Mouse (Mus musculus): ENCODE measurements around the gene Vmn1r196.
"Not testable (repeated sequence)": the region's sequence is repeated elsewhere in the genome, so short reads cannot be mapped to it uniquely, and the experiment has no call there.

The Vmn1r196 gene

DNA sequence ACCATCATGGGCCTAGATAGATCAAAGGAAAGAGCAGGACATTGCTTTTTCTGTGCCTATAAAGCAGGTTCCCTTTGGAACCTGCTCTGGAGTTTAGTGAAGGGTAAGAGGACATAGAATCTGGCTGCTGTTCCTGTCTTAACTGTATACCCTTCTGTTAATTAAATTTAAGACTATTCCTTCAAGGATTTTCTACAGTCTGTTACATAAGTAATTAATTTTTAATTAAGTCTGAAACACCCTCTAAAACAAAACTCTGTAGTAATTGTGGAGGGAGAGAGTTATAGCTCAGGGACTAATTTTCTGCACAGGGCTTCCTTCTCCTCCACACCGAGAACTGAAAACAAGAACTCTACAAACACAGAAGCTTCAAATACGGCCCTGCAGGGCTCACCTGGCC, at the start of gene Vmn1r196:
Gene Vmn1r196 (plus strand): TSS at position 301 of the 400 bp plus-strand sequence.
- DNase-seq (ENCODE audit: low spot score in 2 of 2): no peak

DNA sequence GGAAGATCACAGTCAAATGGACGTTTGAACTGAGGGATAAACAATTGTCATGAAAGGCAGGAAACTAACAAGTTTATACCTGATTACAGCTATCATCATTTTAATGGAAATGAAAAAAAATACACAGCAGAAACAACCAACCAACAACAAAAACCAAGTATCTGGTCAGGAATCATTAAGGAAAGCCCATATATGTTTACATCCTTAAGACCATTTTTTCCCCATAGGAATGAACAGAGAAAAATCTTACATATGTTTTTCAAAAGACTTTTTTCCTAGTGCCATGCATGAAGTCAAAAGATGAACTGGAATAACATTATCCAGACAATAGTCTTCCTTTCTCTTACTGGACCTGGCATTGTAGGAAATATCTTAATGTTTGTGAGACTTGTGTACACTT, 45.8 kb upstream of the Vmn1r196 start, which contains the start of gene Vmn1r194:
Gene Vmn1r194 (plus strand): TSS at position 301 of the 400 bp plus-strand sequence.
- no peak for DNase-seq (ENCODE audit: low spot score in 2 of 2)

DNA sequence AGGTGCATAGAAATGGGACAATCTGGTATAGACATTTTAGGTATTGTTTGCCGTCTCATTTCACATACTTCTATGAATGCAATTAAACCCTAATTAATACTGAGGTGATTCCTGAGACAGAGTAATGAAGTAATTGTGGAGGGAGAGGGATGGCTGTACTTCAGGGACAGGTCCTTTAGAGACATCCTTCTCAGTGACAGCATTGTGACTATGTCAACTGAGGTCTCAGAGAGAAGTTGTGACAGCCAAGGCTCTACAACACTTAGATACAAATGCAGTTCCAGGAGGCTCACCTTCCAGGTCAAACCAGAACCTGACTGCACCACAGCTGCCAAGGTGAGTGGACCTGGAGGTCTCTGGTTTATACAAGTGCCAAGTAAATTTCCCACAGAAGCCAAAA, 19.5 kb upstream of the Vmn1r196 start, which contains the start of gene Vmn1r195:
Gene Vmn1r195 (plus strand): TSS at position 301 of the 400 bp plus-strand sequence.
- DNase-seq (ENCODE audit: low spot score in 2 of 2): not testable (repeated sequence)

GRCm38 (mm10) chr13:22271721-22272120, 18.0 kb upstream of the Vmn1r196 start:
- DNase-seq (ENCODE audit: low spot score in 2 of 2): no peak

DNA sequence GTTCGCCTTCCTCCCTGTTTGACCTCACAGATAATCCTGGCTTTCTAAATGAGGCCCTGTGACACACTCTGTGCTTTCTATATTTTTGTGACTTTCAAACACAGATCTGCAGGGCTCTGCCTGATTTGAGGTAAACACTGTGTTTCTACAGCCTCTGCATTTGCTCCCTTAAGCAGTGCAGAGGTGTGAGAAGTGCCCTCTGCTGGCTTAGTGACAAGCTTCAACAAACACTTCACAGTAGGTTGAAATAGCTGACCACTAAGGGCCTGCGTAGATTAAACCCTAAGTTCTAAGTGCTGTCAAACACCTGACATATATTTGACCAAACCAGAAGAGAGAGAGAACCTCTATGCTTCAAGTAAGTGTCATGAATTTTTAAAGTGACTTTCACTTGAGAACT, 5.1 kb upstream of the Vmn1r196 start:
- DNase-seq (ENCODE audit: low spot score in 2 of 2): no peak

DNA sequence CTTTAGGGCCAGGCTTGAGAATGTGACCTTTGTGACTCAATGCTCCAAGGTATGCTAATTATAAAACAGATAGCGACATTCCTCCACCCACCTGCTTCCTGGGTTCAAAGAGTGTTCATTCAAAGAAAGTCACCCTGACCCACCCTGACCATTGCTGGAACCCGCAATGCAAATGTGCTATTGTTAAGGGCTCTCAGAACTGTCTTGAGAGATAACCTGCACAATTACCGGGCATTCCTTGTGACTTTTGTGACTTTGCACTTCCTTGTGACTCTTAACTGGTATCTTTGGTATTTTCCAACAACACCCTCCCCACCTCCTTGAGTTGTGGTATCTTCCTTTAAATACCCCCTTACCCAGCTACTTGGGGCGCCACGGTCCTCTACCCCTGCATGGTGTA, 18.4 kb downstream of the Vmn1r196 start:
- not testable (repeated sequence) for DNase-seq (ENCODE audit: low spot score in 2 of 2)

- no peak for DNase-seq (ENCODE audit: low spot score in 2 of 2)
Measured at GRCm38 (mm10) chr13:22315361-22315760, 25.6 kb downstream of the Vmn1r196 start.

DNA sequence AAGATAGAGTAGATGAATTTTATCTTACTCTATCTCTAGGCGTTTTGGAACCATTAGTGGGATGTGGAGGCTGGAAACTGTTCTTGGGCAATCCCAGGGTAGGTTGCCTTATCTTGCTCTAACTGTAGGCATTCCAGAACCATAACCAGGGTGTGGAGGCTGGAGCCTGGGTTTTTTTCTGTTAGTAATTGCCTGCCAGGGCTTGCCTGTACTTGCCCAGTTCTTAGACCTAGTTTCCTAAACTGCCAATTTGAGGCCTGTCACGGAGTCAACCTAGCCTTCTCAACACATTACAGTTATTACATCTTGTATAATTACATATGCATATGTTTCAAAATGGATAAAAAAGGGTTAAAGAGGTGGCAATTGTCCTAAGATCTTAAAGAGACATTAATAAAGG, 27.6 kb downstream of the Vmn1r196 start:
- DNase-seq (ENCODE audit: low spot score in 2 of 2): no peak

- DNase-seq (ENCODE audit: low spot score in 2 of 2): no peak
Measured at GRCm38 (mm10) chr13:22320091-22320490, 30.4 kb downstream of the Vmn1r196 start.

GRCm38 (mm10) chr13:22324289-22324688, 34.6 kb downstream of the Vmn1r196 start, which contains the start of gene Vmn1r197:
Vmn1r197 (plus strand) TSS chr13:22324589.
- no peak for DNase-seq (ENCODE audit: low spot score in 2 of 2)

GRCm38 (mm10) chr13:22333269-22333668, 43.5 kb downstream of the Vmn1r196 start:
- DNase-seq (ENCODE audit: low spot score in 2 of 2): no peak

GRCm38 (mm10) chr13:22335565-22335964, 45.8 kb downstream of the Vmn1r196 start:
- DNase-seq (ENCODE audit: low spot score in 2 of 2): no peak

All from urinary bladder, adult 18-20 months (tissue).